18 mouse cellular contexts compared by ENCODE assay signal in genomic region chr2:178597084-178597470, GRCm38 (mm10).
DNase-seq lines count a peak whose midpoint lies in the region; ATAC-seq and TF ChIP-seq lines count a peak whose summit lies in the region.
"Had no signal": no experiment of that assay in that cellular context is flagged by ENCODE, and none has a peak within 500 bp of the region (broad histone marks: within the 10 kb centered on the region; RNA-seq: fewer than 3 reads in every experiment).

No protein-coding gene starts in this region.

- WGBS in hindbrain, embryonic 14.5 days: 56% methylated on average over 7 of the region's 7 CpGs
- 80% methylated on average over 7 of the region's 7 CpGs for WGBS in hindbrain, embryonic 10.5 days
- WGBS in thymus, adult 2 months: 79% methylated on average over 7 of the region's 7 CpGs
- 36% methylated on average over 7 of the region's 7 CpGs for WGBS in intestine, embryonic 15.5 days

- H3K4me1 ChIP-seq in hindbrain, embryonic 14.5 days (replicated peaks; ENCODE audit: control insufficient read depth, insufficient read depth, low read length): peaks cover 28% of the 10 kb centered on the region
- H3K4me1 ChIP-seq in hindbrain, embryonic 10.5 days (replicated peaks): peaks cover 27% of the 10 kb centered on the region
- H3K4me1 ChIP-seq in thymus, adult 2 months (replicated peaks; ENCODE audit: control insufficient read depth, insufficient read depth, low read length): peaks cover 23% of the 10 kb centered on the region
- peaks cover 7% of the 10 kb centered on the region; the same call in 1 of the 2 replicates for H3K4me1 ChIP-seq in intestine, embryonic 15.5 days (replicated peaks)

- no peak overlapping the region for H3K4me3 ChIP-seq in hindbrain, embryonic 14.5 days (replicated peaks; ENCODE audit: low read length)
- no peak overlapping the region for H3K4me3 ChIP-seq in hindbrain, embryonic 10.5 days
- no peak overlapping the region for H3K4me3 ChIP-seq in thymus, adult 2 months (ENCODE audit: control insufficient read depth, insufficient read depth, low read length)
- H3K4me3 ChIP-seq in intestine, embryonic 15.5 days (replicated peaks): no peak overlapping the region
- H3K4me3 ChIP-seq: embryonic facial prominence, embryonic 15.5 days; heart, embryonic 13.5 days; myocyte had no signal

- intact Hi-C loops in left cerebral cortex, postnatal 25 days (cut with DNase I): no loop called here
- intact Hi-C loops in left cerebral cortex, postnatal 14 days (cut with DNase I): no loop called here

- DNase-seq in hindbrain, embryonic 14.5 days (ENCODE audit: low spot score): no peak
- no peak for DNase-seq in hindbrain, embryonic 10.5 days (ENCODE audit: low spot score)
- peak; percentile 6 for DNase-seq in thymus, adult 2 months
- DNase-seq in thymus, postnatal 4 days: no peak
- DNase-seq in left cerebral cortex, postnatal 25 days (ENCODE audit: low spot score in 2 of 2): no peak
- no peak for DNase-seq in left cerebral cortex, postnatal 14 days (ENCODE audit: low spot score in 2 of 2)
- DNase-seq: adrenal gland, postnatal 36 days; B cell, adult 2 months; cerebellum, postnatal 25 days; gastrocnemius, postnatal 36 days; liver; lung, embryonic 14.5 days; thymus, postnatal 25 days had no signal

- peak; percentile 55; the same call in 1 of the 2 replicates for ATAC-seq in hindbrain, embryonic 14.5 days (ENCODE audit: low FRiP score)
- peak; percentile 44; the same call in 1 of the 2 replicates for ATAC-seq in intestine, embryonic 15.5 days
- ATAC-seq: activated CD4-positive, CD25-positive, alpha-beta regulatory T cell, adult 4 months had no signal

- H3K9me3 ChIP-seq in hindbrain, embryonic 14.5 days (ENCODE audit: control insufficient read depth, low read length): no peaks in the 10 kb centered on the region
- H3K9me3 ChIP-seq in hindbrain, embryonic 10.5 days: no peaks in the 10 kb centered on the region
- H3K9me3 ChIP-seq in intestine, embryonic 15.5 days: no peaks in the 10 kb centered on the region
- H3K9me3 ChIP-seq: embryonic facial prominence, embryonic 15.5 days had no signal

- TF ChIP-seq CTCF in thymus, adult 2 months (IDR thresholded peaks at IDR 0.05; ENCODE audit: borderline replicate concordance, control insufficient read depth, extremely low read depth, insufficient read depth, low read length, poor library complexity): no peak

- no peak overlapping the region for H3K4me2 ChIP-seq in hindbrain, embryonic 14.5 days (replicated peaks)
- no peak overlapping the region for H3K4me2 ChIP-seq in intestine, embryonic 15.5 days (replicated peaks)
- H3K4me2 ChIP-seq: embryonic facial prominence, embryonic 15.5 days; heart, embryonic 13.5 days; lung, embryonic 14.5 days had no signal

- TF ChIP-seq POLR2A in thymus, adult 2 months (IDR thresholded peaks at IDR 0.05; ENCODE audit: control insufficient read depth, extremely low read depth, insufficient read depth, low read length, poor library complexity): no peak

- H3K36me3 ChIP-seq in hindbrain, embryonic 14.5 days (replicated peaks; ENCODE audit: control insufficient read depth, insufficient read depth): no peaks in the 10 kb centered on the region
- no peaks in the 10 kb centered on the region for H3K36me3 ChIP-seq in hindbrain, embryonic 10.5 days
- no peaks in the 10 kb centered on the region for H3K36me3 ChIP-seq in thymus, adult 2 months (ENCODE audit: control insufficient read depth, insufficient read depth, low read length)
- H3K36me3 ChIP-seq in intestine, embryonic 15.5 days: no peaks in the 10 kb centered on the region
- H3K36me3 ChIP-seq: embryonic facial prominence, embryonic 15.5 days; heart, embryonic 13.5 days had no signal

- H3K27me3 ChIP-seq in hindbrain, embryonic 14.5 days (ENCODE audit: control insufficient read depth, insufficient read depth, low read length): no peaks in the 10 kb centered on the region
- H3K27me3 ChIP-seq in hindbrain, embryonic 10.5 days (ENCODE audit: insufficient read depth, poor library complexity, severe bottlenecking): no peaks in the 10 kb centered on the region
- H3K27me3 ChIP-seq in thymus, adult 2 months (ENCODE audit: control insufficient read depth, insufficient read depth, low read length): no peaks in the 10 kb centered on the region
- H3K27me3 ChIP-seq in intestine, embryonic 15.5 days (replicated peaks): no peaks in the 10 kb centered on the region
- H3K27me3 ChIP-seq: embryonic facial prominence, embryonic 15.5 days; heart, embryonic 13.5 days had no signal

- H3K9ac ChIP-seq in hindbrain, embryonic 14.5 days: no peak overlapping the region
- H3K9ac ChIP-seq in intestine, embryonic 15.5 days: no peak overlapping the region
- H3K9ac ChIP-seq: embryonic facial prominence, embryonic 15.5 days; heart, embryonic 13.5 days; lung, embryonic 14.5 days had no signal

- no peak overlapping the region for H3K27ac ChIP-seq in hindbrain, embryonic 14.5 days
- H3K27ac ChIP-seq in hindbrain, embryonic 10.5 days: no peak overlapping the region
- H3K27ac ChIP-seq in thymus, adult 2 months (ENCODE audit: control insufficient read depth, insufficient read depth, low read length): peak overlapping the region; percentile 4; the same call in 1 of the 2 replicates
- H3K27ac ChIP-seq in intestine, embryonic 15.5 days: no peak overlapping the region
- H3K27ac ChIP-seq: embryonic facial prominence, embryonic 15.5 days; heart, embryonic 13.5 days had no signal
